Mouse (Mus musculus) 3134 (cell line): ENCODE measurements around the gene Dmrta1.
"Not testable (repeated sequence)": the region's sequence is repeated elsewhere in the genome, so short reads cannot be mapped to it uniquely, and the experiment has no call there.

Experiments
- DNase-seq: peaks from one replicate; pipeline ENCODE4 v3.0.0-alpha.2; 2011; ENCODE audit warnings: low spot score; ENCODE audit not compliant: insufficient read length; ENCODE audit errors: extremely low read depth

Dmrta1 gene

GRCm38 (mm10) chr4:89679195-89679594 is at the start of gene Dmrta1:
Dmrta1 (plus strand) TSS chr4:89679436.
- no peak for DNase-seq

GRCm38 (mm10) chr4:89630374-89631079 is 48.7 kb upstream of the Dmrta1 start:
- DNase-seq, result no peak

- no peak for DNase-seq
Measured at GRCm38 (mm10) chr4:89631560-89631959, 47.7 kb upstream of the Dmrta1 start.

- DNase-seq, result no peak
Measured at GRCm38 (mm10) chr4:89638651-89639050, 40.6 kb upstream of the Dmrta1 start.

- DNase-seq, result no peak
Measured at GRCm38 (mm10) chr4:89644235-89645115, 34.8 kb upstream of the Dmrta1 start.

GRCm38 (mm10) chr4:89650352-89651311 is 28.6 kb upstream of the Dmrta1 start:
- DNase-seq, result no peak

- no peak for DNase-seq
Measured at GRCm38 (mm10) chr4:89651312-89651686, 27.9 kb upstream of the Dmrta1 start.

DNA sequence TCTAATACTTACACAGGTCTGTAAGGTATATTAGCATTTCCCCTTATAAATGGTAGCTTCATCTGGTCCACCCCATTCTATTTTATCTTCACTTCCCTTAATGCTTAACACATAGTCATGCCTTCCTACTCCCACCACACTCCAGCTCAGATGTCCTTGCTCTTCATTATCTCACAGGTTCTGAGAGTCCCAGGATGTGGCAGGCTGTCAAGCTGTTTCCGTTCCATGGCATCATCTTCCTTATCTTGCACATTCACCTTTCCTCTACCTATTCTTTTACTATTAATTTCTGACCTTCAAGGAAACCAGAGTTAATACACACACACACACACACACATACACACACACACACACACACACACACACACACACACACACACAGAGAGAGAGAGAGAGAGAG is 27.5 kb upstream of the Dmrta1 start:
- no peak for DNase-seq

DNA sequence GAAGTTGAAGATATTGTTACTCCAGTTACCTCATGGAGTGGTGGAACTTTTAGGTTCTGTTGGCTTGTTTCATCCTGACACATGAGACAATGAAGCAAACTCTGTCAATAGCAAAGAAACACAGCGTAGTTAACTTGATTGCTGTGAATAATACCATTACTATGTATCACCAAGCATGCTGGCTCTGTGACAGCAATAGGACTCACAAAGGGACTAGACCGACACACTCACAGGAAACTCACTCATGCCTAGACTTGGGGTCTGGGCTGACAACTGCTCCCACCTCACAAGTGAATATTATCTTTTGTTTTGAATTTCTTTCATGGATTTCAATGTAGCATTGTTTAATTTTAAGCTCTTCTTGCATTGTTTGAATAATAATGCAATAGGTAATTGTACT is 15.8 kb upstream of the Dmrta1 start:
- no peak for DNase-seq

GRCm38 (mm10) chr4:89674711-89675110 is 4.5 kb upstream of the Dmrta1 start:
- DNase-seq, result no peak

GRCm38 (mm10) chr4:89677903-89678302 is 1.3 kb upstream of the Dmrta1 start:
- no peak for DNase-seq

DNA sequence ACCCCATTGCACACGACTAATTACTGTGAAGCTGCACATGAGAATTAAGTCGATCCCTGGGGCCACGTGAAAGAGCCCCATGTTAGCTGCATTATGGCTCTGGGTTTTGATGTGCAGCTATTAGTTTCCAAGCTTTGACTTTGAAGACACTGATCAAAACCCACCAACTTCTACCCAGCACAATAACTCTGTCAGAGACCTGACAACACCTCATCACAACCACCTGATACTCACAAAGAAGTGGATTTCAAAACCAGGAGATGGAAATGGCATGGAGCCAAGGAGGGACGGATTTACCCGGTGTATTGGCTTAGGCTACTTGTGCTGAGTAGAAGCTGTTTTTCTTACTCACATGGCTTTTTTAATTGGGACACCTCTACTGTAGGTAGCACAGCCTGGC is 523 bp upstream of the Dmrta1 start:
- DNase-seq, result no peak

DNA sequence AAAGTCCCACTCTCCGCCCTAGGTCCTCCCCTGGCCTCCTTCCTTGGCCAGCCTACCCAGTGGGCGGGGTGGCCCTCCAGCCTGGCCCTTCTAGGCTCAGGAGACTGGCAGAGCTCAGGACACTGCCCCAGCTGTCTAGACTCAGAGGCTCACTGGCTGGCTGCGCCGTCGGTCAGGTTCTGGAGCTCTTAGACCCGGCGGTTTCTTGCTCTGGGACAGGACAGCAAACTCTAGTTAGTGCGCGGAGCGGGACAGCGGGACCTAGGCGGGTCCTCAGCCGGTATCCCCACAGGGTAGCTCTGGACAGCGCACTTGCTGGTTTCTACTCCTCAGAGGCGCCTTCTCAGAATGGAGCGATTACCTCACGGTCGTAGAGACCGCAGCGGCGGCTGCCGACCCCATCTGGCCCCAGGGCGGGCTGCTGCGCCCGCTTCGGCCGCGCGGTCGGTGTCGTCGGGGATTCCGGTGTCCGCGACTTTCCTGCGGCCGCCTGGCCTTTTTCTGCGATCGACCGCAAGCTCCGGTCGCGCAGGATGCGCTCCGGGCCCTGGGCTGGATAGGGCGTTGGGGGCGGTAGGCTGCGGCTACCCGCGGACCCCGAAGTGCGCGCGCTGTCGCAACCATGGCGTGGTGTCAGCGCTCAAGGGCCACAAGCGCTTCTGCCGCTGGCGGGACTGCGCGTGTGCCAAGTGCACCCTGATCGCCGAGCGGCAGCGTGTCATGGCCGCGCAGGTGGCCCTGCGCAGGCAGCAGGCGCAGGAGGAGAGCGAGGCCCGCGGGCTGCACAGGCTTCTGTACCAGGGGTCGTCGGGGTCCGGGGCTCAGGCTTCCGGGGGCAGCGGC is 8.9 kb downstream of the Dmrta1 start:
- DNase-seq, result peak; percentile 7

DNA sequence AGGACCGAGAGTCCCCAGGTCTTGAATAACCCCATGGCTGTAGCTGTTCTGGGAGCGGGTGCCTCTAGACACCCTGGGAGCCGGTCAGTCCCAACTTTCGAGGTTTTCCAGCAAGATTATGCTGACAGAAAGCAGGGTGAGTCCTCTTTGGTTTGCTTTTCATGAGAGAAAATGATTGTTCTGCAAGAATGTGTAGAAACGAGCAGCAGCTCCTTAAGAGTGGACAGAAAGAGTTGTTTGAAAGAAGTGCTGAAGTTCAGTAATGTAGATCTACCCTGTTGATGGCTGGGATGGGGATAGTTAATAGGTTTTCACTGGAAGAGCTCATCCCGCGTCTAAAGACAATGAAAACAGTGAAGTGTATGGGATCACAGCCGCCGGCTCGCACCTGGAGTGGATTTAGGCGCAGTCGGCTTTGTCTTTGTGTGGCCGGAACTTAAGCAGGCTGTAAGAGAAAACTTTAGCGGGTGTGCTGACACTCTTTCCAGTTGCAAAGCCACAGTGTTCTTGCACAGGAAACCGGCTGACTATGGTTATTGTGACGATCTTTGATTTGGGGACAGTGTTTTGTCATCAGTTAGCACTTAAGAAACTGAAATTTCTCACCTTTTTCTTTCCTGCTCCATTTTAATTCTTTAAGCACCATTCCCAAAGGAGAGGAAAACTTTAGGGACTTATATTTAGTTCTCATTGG is 9.7 kb downstream of the Dmrta1 start:
- DNase-seq, result no peak

DNA sequence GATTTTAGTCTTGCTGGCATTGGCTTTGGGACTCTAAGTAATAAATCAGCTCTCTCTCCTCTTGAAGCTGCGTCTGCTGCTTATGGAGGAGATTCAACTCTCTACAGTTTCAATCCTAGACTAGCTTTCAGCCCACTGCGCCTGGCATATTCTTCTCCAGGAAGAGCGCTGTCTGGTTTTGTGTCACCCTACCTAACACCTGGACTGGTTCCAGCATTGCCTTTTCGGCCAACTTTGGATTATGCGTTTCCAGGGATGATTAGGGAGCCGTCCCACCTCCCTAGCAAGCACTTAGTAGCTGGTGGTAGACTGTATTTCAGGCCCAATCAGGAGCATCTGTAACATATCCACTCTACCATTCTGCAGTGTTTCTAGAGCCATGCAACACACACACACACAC is 12.7 kb downstream of the Dmrta1 start:
- DNase-seq, result no peak

DNA sequence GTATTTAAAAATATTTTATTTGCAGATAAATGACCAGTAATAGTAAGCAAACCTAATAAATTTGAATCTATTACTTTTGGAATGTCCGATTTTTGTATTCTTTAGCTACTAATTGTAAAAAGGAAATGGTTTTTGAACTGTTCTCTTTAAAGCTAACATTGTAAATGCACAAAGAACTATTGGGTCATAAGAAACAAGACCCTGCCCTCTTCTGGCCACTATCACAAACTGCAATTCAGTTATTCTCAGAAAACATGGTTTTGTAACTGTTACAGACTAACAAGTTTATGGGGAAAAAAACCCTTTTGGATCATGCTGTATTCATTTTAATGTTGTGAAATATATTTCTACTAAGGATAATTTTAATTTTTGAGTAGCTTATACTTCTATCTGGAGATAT is 13.5 kb downstream of the Dmrta1 start:
- no peak for DNase-seq

DNA sequence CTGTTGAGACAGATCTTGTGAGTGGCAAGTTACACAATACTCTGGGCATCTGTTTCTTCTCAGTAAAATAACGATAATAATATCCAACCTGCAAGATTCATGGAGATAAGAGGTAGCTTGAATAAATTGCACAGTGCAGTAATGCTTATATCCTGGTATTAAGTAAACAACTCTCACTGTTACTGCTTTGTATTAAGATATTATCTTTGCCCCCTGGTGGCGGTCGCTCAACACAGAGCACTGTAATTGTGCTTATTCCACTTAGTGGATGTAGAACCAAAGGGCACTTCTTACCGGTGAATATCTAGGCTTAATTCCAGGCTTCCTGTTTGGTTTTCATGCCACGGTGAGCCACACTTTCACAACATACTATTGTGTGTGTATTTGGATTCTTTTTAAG is 16.4 kb downstream of the Dmrta1 start:
- DNase-seq, result no peak

- DNase-seq, result no peak
Measured at GRCm38 (mm10) chr4:89697951-89698350, 18.7 kb downstream of the Dmrta1 start.

DNA sequence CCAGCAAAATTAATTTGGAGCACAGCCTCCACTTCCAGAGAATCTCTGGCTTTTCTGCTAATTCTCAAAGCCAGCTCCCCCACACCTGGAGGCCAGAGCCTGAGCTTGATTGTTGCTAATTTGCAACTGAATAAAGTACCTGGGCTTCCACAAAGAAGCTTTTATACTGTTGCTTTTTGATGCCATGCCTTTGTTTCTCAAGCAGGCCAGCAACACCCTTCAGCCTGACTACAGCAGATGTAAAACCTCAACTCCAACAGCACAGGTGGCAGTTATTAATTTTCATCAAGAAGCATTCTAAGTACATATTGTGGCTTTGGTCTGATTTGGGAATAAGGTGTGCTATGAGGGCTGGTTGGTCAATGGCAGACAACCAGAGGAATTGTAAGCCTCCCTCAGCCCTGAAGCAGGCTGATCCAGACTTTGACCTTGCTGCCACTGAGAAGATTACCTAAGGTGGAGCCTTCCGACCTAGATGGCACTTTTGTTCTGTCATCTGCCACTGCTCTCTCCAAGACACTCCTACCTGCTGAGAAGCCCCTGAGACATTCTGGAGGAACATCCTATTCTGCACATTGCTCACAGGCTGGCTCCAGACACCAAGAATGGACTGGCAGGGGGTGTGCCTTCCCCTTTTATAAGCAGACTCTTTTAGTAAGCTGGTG is 44.4 kb downstream of the Dmrta1 start:
- DNase-seq, result not testable (repeated sequence)
